Mouse (Mus musculus): Measurements from ENCODE around the gene Zfp977. TPM values are rescaled to one million over a fixed set of nuclear protein-coding genes. Genes with fewer than 3 reads are reported as not detected.
"Not testable (repeated sequence)": the region's sequence is repeated elsewhere in the genome, so short reads cannot be mapped to it uniquely, and the experiment has no call there.

Zfp977 gene
- polyA plus RNA-seq (2015; fragmentation: Nextera tagmentation; extraction: Ambion mirVana) = 1.4 and 1.9 TPM in 2 replicates

- WGBS = 93% methylated on average over 11 of the region's 11 CpGs
These were observed at the start of gene Zfp977 for GRCm38 (mm10) chr7:42592413-42592812. TSS of gene Zfp977 (minus strand) at chr7:42592547.

DNA sequence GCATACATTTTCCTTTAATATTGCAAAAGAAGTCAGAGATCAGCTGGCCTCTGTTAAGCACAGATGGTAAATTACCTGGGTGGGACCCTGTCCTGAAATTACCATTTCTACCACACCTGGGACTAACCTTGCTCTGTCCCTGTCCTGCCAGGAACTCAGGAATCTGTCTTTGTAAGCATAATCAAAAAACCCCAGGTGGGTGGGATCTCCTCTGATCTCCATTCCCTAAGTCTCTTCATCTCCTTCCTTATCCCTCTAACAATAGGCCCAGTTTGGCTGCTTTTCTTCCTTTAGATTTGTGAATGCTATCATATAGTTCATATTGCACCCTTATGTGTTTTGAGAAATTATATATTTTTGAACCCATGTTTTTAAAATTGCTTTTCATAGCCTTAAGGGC lies 38.7 kb upstream of the Zfp977 start:
- H3K9me3 ChIP-seq = peaks cover 16% of the 10 kb centered on the region
- H3K27ac ChIP-seq (replicated peaks); H3K27me3 ChIP-seq; ATAC-seq (replicated peaks); H3K4me1 ChIP-seq; H3K4me2 ChIP-seq (replicated peaks); H3K36me3 ChIP-seq; H3K4me3 ChIP-seq; H3K9ac ChIP-seq (replicated peaks): not testable (repeated sequence)

More at GRCm38 (mm10) chr7:42592413-42592812, at the start of gene Zfp977:
- H3K36me3 ChIP-seq; H3K4me3 ChIP-seq; H3K27ac ChIP-seq (replicated peaks); H3K4me2 ChIP-seq (replicated peaks); H3K9ac ChIP-seq (replicated peaks); H3K9me3 ChIP-seq; H3K4me1 ChIP-seq; ATAC-seq (replicated peaks); H3K27me3 ChIP-seq: not testable (repeated sequence)

DNA sequence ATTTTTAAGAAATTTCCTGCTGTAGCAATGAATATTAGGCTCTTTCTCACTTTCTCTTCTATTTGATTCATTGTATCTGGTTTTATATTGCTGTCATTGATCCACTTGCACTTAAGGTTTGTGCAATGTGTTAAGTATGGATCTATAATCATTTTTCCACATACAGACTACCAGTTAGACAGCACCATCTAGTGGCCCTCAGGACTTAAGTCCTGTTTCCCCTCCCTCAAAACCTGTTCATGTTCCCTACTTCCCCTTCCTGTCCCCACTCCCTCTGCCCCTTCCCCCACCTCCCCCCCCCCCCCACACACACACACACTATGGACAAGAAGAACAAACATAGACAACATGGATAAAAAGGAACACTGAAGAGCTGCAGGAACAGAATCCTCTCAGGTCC lies 3.3 kb upstream of the Zfp977 start:
- not testable (repeated sequence) for H3K4me1 ChIP-seq; H3K4me3 ChIP-seq; H3K4me2 ChIP-seq (replicated peaks); H3K27ac ChIP-seq (replicated peaks); H3K27me3 ChIP-seq; ATAC-seq (replicated peaks); H3K9me3 ChIP-seq; H3K9ac ChIP-seq (replicated peaks); H3K36me3 ChIP-seq

GRCm38 (mm10) chr7:42591311-42591710 lies 1.0 kb downstream of the Zfp977 start:
- not testable (repeated sequence) for ATAC-seq (replicated peaks); H3K4me2 ChIP-seq (replicated peaks); H3K27ac ChIP-seq (replicated peaks); H3K9ac ChIP-seq (replicated peaks); H3K36me3 ChIP-seq; H3K4me1 ChIP-seq; H3K27me3 ChIP-seq; H3K4me3 ChIP-seq
- H3K9me3 ChIP-seq = peaks cover 17% of the 10 kb centered on the region

- H3K9me3 ChIP-seq = peaks cover 67% of the 10 kb centered on the region
- peaks cover 2% of the 10 kb centered on the region; the same call in 1 of the 2 replicates for H3K36me3 ChIP-seq
- no peaks in the 10 kb centered on the region for H3K4me1 ChIP-seq
- no peak within 1 kb of the TSS for H3K4me3 ChIP-seq
- no peak within 1 kb of the TSS for H3K4me2 ChIP-seq (replicated peaks)
- no peaks in the 10 kb centered on the region for H3K27me3 ChIP-seq
- no peak within 1 kb of the TSS for H3K9ac ChIP-seq (replicated peaks)
- ATAC-seq (replicated peaks) = no peak
- WGBS = 94% methylated on average over 5 of the region's 5 CpGs
- H3K27ac ChIP-seq (replicated peaks) = no peak within 1 kb of the TSS
These were observed 13.9 kb downstream of the Zfp977 start, which contains the start of gene Gm21028 for GRCm38 (mm10) chr7:42578488-42578887. TSS of gene Gm21028 (minus strand) at chr7:42578588.

- no peak overlapping the region for H3K4me2 ChIP-seq (replicated peaks)
- 72% methylated on average over 3 of the region's 3 CpGs for WGBS
- no peak for ATAC-seq (replicated peaks)
- no peak overlapping the region for H3K27ac ChIP-seq (replicated peaks)
- no peaks in the 10 kb centered on the region for H3K36me3 ChIP-seq
- H3K9ac ChIP-seq (replicated peaks) = no peak overlapping the region
- H3K9me3 ChIP-seq = peaks cover 4% of the 10 kb centered on the region; the same call in 1 of the 2 replicates
- no peaks in the 10 kb centered on the region for H3K27me3 ChIP-seq
- H3K4me1 ChIP-seq = no peaks in the 10 kb centered on the region
- no peak overlapping the region for H3K4me3 ChIP-seq
These were observed 40.6 kb downstream of the Zfp977 start for GRCm38 (mm10) chr7:42551766-42552165.

Small RNA genes lying within 50 kb of the gene (microRNA-seq; reads per million reads assigned to microRNA genes)
- gene Gm24938 = not detected

Other genes starting within 250 kb of the Zfp977 start
- not detected in 2 replicates for gene 4933421I07Rik, start 144.4 kb downstream of the Zfp977 start, polyA plus RNA-seq (2015; fragmentation: Nextera tagmentation; extraction: Ambion mirVana)
- 16.5 and 17.7 TPM in 2 replicates for gene Zfp141, start 86.8 kb downstream of the Zfp977 start, polyA plus RNA-seq (2015; fragmentation: Nextera tagmentation; extraction: Ambion mirVana)
- 6.4 TPM in 1 of 2 replicates, not detected in the other for gene Gm21028, start 14.0 kb downstream of the Zfp977 start, polyA plus RNA-seq (2015; fragmentation: Nextera tagmentation; extraction: Ambion mirVana)
- gene Zfp976, start 50.0 kb upstream of the Zfp977 start, polyA plus RNA-seq (2015; fragmentation: Nextera tagmentation; extraction: Ambion mirVana) = 2.5 and 3.2 TPM in 2 replicates
- gene Zfp975, start 100.2 kb upstream of the Zfp977 start, polyA plus RNA-seq (2015; fragmentation: Nextera tagmentation; extraction: Ambion mirVana) = 5.3 and 5.4 TPM in 2 replicates
- gene Gm17067, start 134.5 kb upstream of the Zfp977 start, polyA plus RNA-seq (2015; fragmentation: Nextera tagmentation; extraction: Ambion mirVana) = not detected in 2 replicates
- gene Vmn2r62, start 201.0 kb upstream of the Zfp977 start, polyA plus RNA-seq (2015; fragmentation: Nextera tagmentation; extraction: Ambion mirVana) = not detected in 2 replicates